Mouse (Mus musculus) c-Kit-positive CD71-negative TER-119-negative erythroid progenitor cells, embryonic 14.5 days (primary cell): ENCODE results near the gene Gm39653.
A peak's percentile ranks its signal among the peaks of the same experiment; 100 is the strongest.
"Not testable (repeated sequence)": the region's sequence is repeated elsewhere in the genome, so short reads cannot be mapped to it uniquely, and the experiment has no call there.

Experiments used
- DNase-seq: peaks from one replicate; pipeline ENCODE4 v3.0.0-alpha.2; 2013; ENCODE audit warnings: low read depth

The Gm39653 gene

GRCm38 (mm10) chr1:63615668-63616067 is at the start of gene Gm39653:
Gm39653 (plus strand) TSS chr1:63615968.
- no peak for DNase-seq

GRCm38 (mm10) chr1:63566501-63566900 is 49.3 kb upstream of the Gm39653 start:
- DNase-seq: no peak

GRCm38 (mm10) chr1:63567031-63567430 is 48.7 kb upstream of the Gm39653 start:
- peak; percentile 9 for DNase-seq

GRCm38 (mm10) chr1:63572229-63572628 is 43.5 kb upstream of the Gm39653 start:
- DNase-seq: no peak

GRCm38 (mm10) chr1:63573432-63573831 is 42.3 kb upstream of the Gm39653 start:
- DNase-seq: no peak

GRCm38 (mm10) chr1:63573864-63574611 is 41.7 kb upstream of the Gm39653 start:
- DNase-seq: no peak

- no peak for DNase-seq
Observed at GRCm38 (mm10) chr1:63576803-63577202, 39.0 kb upstream of the Gm39653 start.

GRCm38 (mm10) chr1:63579153-63579552 is 36.6 kb upstream of the Gm39653 start:
- DNase-seq: no peak

- no peak for DNase-seq
Observed at GRCm38 (mm10) chr1:63586869-63587268, 28.9 kb upstream of the Gm39653 start.

GRCm38 (mm10) chr1:63603870-63604500 is 11.8 kb upstream of the Gm39653 start:
- DNase-seq: no peak

GRCm38 (mm10) chr1:63609613-63610012 is 6.2 kb upstream of the Gm39653 start:
- no peak for DNase-seq

- DNase-seq: peak; percentile 44
Observed at GRCm38 (mm10) chr1:63614594-63614993, 1.2 kb upstream of the Gm39653 start.

- no peak for DNase-seq
Observed at GRCm38 (mm10) chr1:63628211-63628610, 12.4 kb downstream of the Gm39653 start.

GRCm38 (mm10) chr1:63630390-63630789 is 14.6 kb downstream of the Gm39653 start:
- not testable (repeated sequence) for DNase-seq

GRCm38 (mm10) chr1:63639921-63640320 is 24.2 kb downstream of the Gm39653 start:
- DNase-seq: no peak

- DNase-seq: peak; percentile 64
Observed at GRCm38 (mm10) chr1:63658016-63658415, 42.2 kb downstream of the Gm39653 start.

GRCm38 (mm10) chr1:63659591-63659990 is 43.8 kb downstream of the Gm39653 start:
- peak; percentile 33 for DNase-seq

- DNase-seq: no peak
Observed at GRCm38 (mm10) chr1:63666089-63666488, 50.3 kb downstream of the Gm39653 start.

- no peak for DNase-seq
Observed at GRCm38 (mm10) chr1:63667201-63667948, 51.6 kb downstream of the Gm39653 start.

- DNase-seq: no peak
Observed at GRCm38 (mm10) chr1:63667949-63668851, 52.4 kb downstream of the Gm39653 start.

GRCm38 (mm10) chr1:63668852-63669160 is 53.0 kb downstream of the Gm39653 start:
- DNase-seq: peak; percentile 18
